Mouse (Mus musculus) MEL (cell line): ENCODE measurements around the gene Macrod2. TPM values are rescaled to one million over a fixed set of nuclear protein-coding genes. Genes with fewer than 3 reads are reported as not detected.

Experiments used
- DNase-seq: peaks from one replicate; pipeline ENCODE4 v3.0.0; 2011; ENCODE audit warnings: low read depth, low spot score
- H3K27ac ChIP-seq: 2 replicates; pipeline ENCODE4 v1.5.1; 2012; ENCODE audit warnings: low read depth, mild to moderate bottlenecking, control low read depth, low read length, moderate library complexity; ENCODE audit not compliant: control insufficient read depth
- H3K27me3 ChIP-seq, 2 experiments: fragments of 150-350 bp in 1 of 2; sonication (generic) in 1 of 2; 2 replicates each; pipeline ENCODE4 v1.6.1; 2012; ENCODE audit warnings: low read length in 2 of 2, mild to moderate bottlenecking in 2 of 2, improper control_type of control experiment in 1 of 2, moderate library complexity in 1 of 2; ENCODE audit not compliant: insufficient read depth in 2 of 2, control insufficient read depth in 1 of 2
- H3K36me3 ChIP-seq, 2 experiments: 2 replicates each; pipeline ENCODE4 v1.6.1; 2012 to 2014; ENCODE audit warnings: low read length in 2 of 2, improper control_type of control experiment in 1 of 2, inconsistent platforms in 1 of 2, mild to moderate bottlenecking in 1 of 2; ENCODE audit not compliant: insufficient read depth in 2 of 2, control insufficient read depth in 1 of 2
- H3K4me1 ChIP-seq, 2 experiments: fragments of 150-350 bp in 1 of 2; sonication (generic) in 1 of 2; 2 replicates each; pipeline ENCODE4 v1.6.1; 2012; ENCODE audit warnings: low read length in 2 of 2, improper control_type of control experiment in 1 of 2, mild to moderate bottlenecking in 1 of 2; ENCODE audit not compliant: insufficient read depth in 2 of 2, control insufficient read depth in 1 of 2
- H3K4me3 ChIP-seq, 2 experiments: fragments of 150-350 bp in 1 of 2; sonication (generic) in 1 of 2; 2 replicates each; pipeline ENCODE4 v1.5.1; 2012; ENCODE audit warnings: low read depth in 2 of 2, low read length in 2 of 2, mild to moderate bottlenecking in 2 of 2, moderate library complexity in 2 of 2, control low read depth in 1 of 2, improper control_type of control experiment in 1 of 2; ENCODE audit not compliant: control insufficient read depth in 1 of 2, insufficient read depth in 1 of 2
- H3K79me2 ChIP-seq: 2 replicates; pipeline ENCODE4 v1.6.1; 2012; ENCODE audit warnings: mild to moderate bottlenecking, low read length, moderate library complexity; ENCODE audit not compliant: control insufficient read depth, poor library complexity, insufficient read depth
- H3K9ac ChIP-seq: 2 replicates; pipeline ENCODE4 v1.6.1; 2012; ENCODE audit warnings: low read depth, mild to moderate bottlenecking, control low read depth, low read length, moderate library complexity; ENCODE audit not compliant: control insufficient read depth, poor library complexity, severe bottlenecking
- H3K9me3 ChIP-seq: fragments of 150-350 bp; sonication (generic); replicated peaks from 2 replicates; pipeline ENCODE4 v1.6.1; 2012; ENCODE audit warnings: mild to moderate bottlenecking, low read length, improper control_type of control experiment, moderate library complexity; ENCODE audit not compliant: insufficient read depth
- BHLHE40 ChIP-seq: IDR thresholded peaks from 2 replicates; pipeline ENCODE4 v1.6.1; 2012; ENCODE audit warnings: low read depth, mild to moderate bottlenecking, inconsistent platforms, low read length, improper control_type of control experiment, borderline replicate concordance
- CHD1 ChIP-seq: IDR thresholded peaks from 2 replicates; pipeline ENCODE4 v1.6.1; 2012; ENCODE audit warnings: low read depth, mild to moderate bottlenecking, inconsistent platforms, low read length, improper control_type of control experiment
- CTCF ChIP-seq, 3 experiments: IDR thresholded peaks in 2 of 3; conservative IDR thresholded peaks in 1 of 3; 2 replicates each; pipeline ENCODE4 v1.5.1; 2011 to 2012; ENCODE audit warnings: low read length in 3 of 3, low read depth in 2 of 3, mild to moderate bottlenecking in 2 of 3, improper control_type of control experiment in 1 of 3, inconsistent platforms in 1 of 3, mixed read lengths in 1 of 3, moderate library complexity in 1 of 3; ENCODE audit not compliant: control insufficient read depth in 1 of 3, insufficient read depth in 1 of 3, poor library complexity in 1 of 3, severe bottlenecking in 1 of 3
- E2F4 ChIP-seq: IDR thresholded peaks from 2 replicates; pipeline ENCODE4 v1.6.1; 2011; ENCODE audit warnings: low read depth, low read length, improper control_type of control experiment, borderline replicate concordance
- ELF1 ChIP-seq: IDR thresholded peaks from 2 replicates; pipeline ENCODE4 v1.6.1; 2014; ENCODE audit warnings: low read depth, mild to moderate bottlenecking, inconsistent platforms, low read length, improper control_type of control experiment, moderate library complexity
- GABPA ChIP-seq: IDR thresholded peaks from 2 replicates; pipeline ENCODE4 v1.6.1; 2012; ENCODE audit warnings: low read depth, mild to moderate bottlenecking, inconsistent platforms, low read length, improper control_type of control experiment, moderate library complexity
- HCFC1 ChIP-seq: IDR thresholded peaks from 2 replicates; pipeline ENCODE4 v1.6.1; 2012; ENCODE audit warnings: low read depth, mild to moderate bottlenecking, inconsistent platforms, low read length, improper control_type of control experiment, moderate library complexity
- MAZ ChIP-seq: IDR thresholded peaks from 2 replicates; pipeline ENCODE4 v1.6.1; 2012; ENCODE audit warnings: low read depth, mild to moderate bottlenecking, inconsistent platforms, low read length, improper control_type of control experiment
- MYB ChIP-seq: IDR thresholded peaks from 2 replicates; pipeline ENCODE4 v1.6.1; 2011; ENCODE audit warnings: mild to moderate bottlenecking, low read depth, low read length, improper control_type of control experiment
- MYC ChIP-seq: IDR thresholded peaks from 2 replicates; pipeline ENCODE4 v1.6.1; 2011; ENCODE audit warnings: low read depth, mild to moderate bottlenecking, low read length, improper control_type of control experiment, moderate library complexity
- POLR2AphosphoS2 ChIP-seq: IDR thresholded peaks from 2 replicates; pipeline ENCODE4 v1.6.1; 2011; ENCODE audit warnings: low read length, improper control_type of control experiment
- POLR2AphosphoS5 ChIP-seq: IDR thresholded peaks from 2 replicates; pipeline ENCODE4 v1.6.1; 2012; ENCODE audit warnings: low read depth, borderline replicate concordance, mild to moderate bottlenecking, inconsistent platforms, low read length, moderate library complexity, mixed read lengths
- TAL1 ChIP-seq: IDR thresholded peaks from 2 replicates; pipeline ENCODE4 v1.6.1; 2012; ENCODE audit warnings: mild to moderate bottlenecking, inconsistent platforms, low read length, moderate library complexity, mixed read lengths
- TBP ChIP-seq: IDR thresholded peaks from 2 replicates; pipeline ENCODE4 v1.8.0; 2011; ENCODE audit warnings: low read depth, low read length, improper control_type of control experiment
- TCF12 ChIP-seq: IDR thresholded peaks from 2 replicates; pipeline ENCODE4 v1.6.1; 2014; ENCODE audit warnings: low read depth, mild to moderate bottlenecking, inconsistent platforms, low read length, improper control_type of control experiment, moderate library complexity
- UBTF ChIP-seq: IDR thresholded peaks from 2 replicates; pipeline ENCODE4 v1.6.1; 2012; ENCODE audit warnings: low read depth, mild to moderate bottlenecking, inconsistent platforms, low read length, improper control_type of control experiment, moderate library complexity, borderline replicate concordance; ENCODE audit not compliant: insufficient read depth
- USF1 ChIP-seq: IDR thresholded peaks from 2 replicates; pipeline ENCODE4 v1.6.1; 2014; ENCODE audit warnings: low read depth, mild to moderate bottlenecking, inconsistent platforms, low read length, improper control_type of control experiment, moderate library complexity
- ZKSCAN1 ChIP-seq: IDR thresholded peaks from 2 replicates; pipeline ENCODE4 v1.6.1; 2012; ENCODE audit warnings: low read depth, mild to moderate bottlenecking, inconsistent platforms, low read length, improper control_type of control experiment, moderate library complexity
- ZMIZ1 ChIP-seq: IDR thresholded peaks from 2 replicates; pipeline ENCODE4 v1.6.1; 2012; ENCODE audit warnings: low read depth, mild to moderate bottlenecking, inconsistent platforms, low read length, improper control_type of control experiment, moderate library complexity
- ZNF384 ChIP-seq: IDR thresholded peaks from 2 replicates; pipeline ENCODE4 v1.6.1; 2012; ENCODE audit warnings: low read depth, mild to moderate bottlenecking, inconsistent platforms, low read length, improper control_type of control experiment
- polyA plus RNA-seq, 2 experiments: library from polyadenylated mRNA; stranded (reverse) in 1 of 2; unstranded in 1 of 2; fragments of >175 nt in 1 of 2; fragments of >200 nt in 1 of 2; gene quantifications; 2 replicates each; pipeline versions ENCODE4 v1.2.1 to v1.2.4; 2012; ENCODE audit warnings: low replicate concordance in 2 of 2, low read depth in 1 of 2; ENCODE audit not compliant: insufficient read length in 2 of 2, insufficient read depth in 1 of 2, missing spikeins in 1 of 2
- total RNA-seq: library from RNA; depleted of rRNA; stranded (reverse); fragments of 300-350 nt; gene quantifications from 2 replicates; pipeline ENCODE4 v1.2.3, GENCODE M21; 2012

The Macrod2 gene
- total and polyA plus RNA-seq, 3 experiments = not detected

DNA sequence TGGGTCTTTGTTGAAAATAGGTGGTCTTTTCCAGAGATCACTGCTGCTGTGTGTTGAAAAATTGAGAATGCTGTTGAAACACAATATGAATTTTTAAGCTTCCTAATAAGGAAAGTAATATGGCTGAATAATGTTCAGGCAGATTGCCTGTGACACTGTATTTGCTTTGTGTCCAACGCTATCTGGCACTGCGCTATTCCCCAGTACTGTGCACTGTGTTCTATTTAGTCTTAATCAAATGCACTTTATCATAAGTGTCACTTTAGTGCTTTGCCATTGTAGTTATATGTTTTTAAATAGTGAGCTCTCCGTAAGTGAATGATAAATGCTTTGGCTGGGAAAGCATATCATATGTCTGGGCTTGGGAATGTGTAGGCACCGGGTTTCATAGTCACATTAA is 996.1 kb downstream of the Macrod2 start:
- no peak for DNase-seq
- H3K9me3 ChIP-seq = no peaks in the 10 kb centered on the region
- no peak overlapping the region for H3K4me3 ChIP-seq
- no peak overlapping the region for H3K27ac ChIP-seq
- H3K9ac ChIP-seq = no peak overlapping the region
- no peaks in the 10 kb centered on the region for H3K4me1 ChIP-seq
- TF ChIP-seq POLR2AphosphoS5 (no peak), HCFC1 (no peak), ELF1 (no peak), TCF12 (no peak), E2F4 (no peak), MYC (no peak), GABPA (no peak), TBP (no peak), TAL1 (no peak), ZNF384 (no peak), BHLHE40 (no peak), ZKSCAN1 (no peak), CTCF (IDR thresholded peaks at IDR 0.05 in 2 of 3, conservative IDR thresholded peaks at IDR 0.05 in 1 of 3; ENCODE audit: control insufficient read depth in 1 of 3, insufficient read depth in 1 of 3, low read depth in 2 of 3, low read length in 3 of 3, poor library complexity in 1 of 3, severe bottlenecking in 1 of 3) (no peak), USF1 (no peak), UBTF (no peak), ZMIZ1 (no peak), POLR2AphosphoS2 (no peak)
- no peaks in the 10 kb centered on the region for H3K27me3 ChIP-seq
- no peaks in the 10 kb centered on the region for H3K79me2 ChIP-seq
- H3K36me3 ChIP-seq = no peaks in the 10 kb centered on the region

DNA sequence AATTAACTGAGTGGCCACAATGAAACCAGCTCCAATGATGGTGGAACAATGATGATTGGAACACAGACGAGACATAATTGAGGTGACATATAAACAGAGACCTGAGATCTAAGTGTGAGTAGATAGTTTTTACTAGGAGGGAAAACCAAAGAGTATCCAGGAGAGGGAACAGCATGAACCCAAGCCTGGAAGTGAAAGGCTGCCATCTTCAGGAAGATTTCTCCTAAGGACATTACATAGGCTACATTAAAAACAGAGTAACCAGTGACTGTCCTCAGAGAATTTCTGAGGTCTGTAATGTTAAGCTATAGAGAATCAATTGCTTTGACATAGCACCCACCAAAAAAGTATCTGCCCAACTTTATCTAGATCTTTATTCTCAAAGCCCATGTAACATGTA is 999.7 kb downstream of the Macrod2 start:
- Histone ChIP-seq H3K4me1 (no peaks in the 10 kb centered on the region), H3K27me3 (no peaks in the 10 kb centered on the region), H3K9me3 (no peaks in the 10 kb centered on the region), H3K27ac (no peak overlapping the region), H3K36me3 (no peaks in the 10 kb centered on the region), H3K79me2 (no peaks in the 10 kb centered on the region), H3K4me3 (no peak overlapping the region), H3K9ac (no peak overlapping the region)
- DNase-seq = no peak
- TF ChIP-seq MYB (no peak), MAZ (no peak), GABPA (no peak), HCFC1 (no peak), CHD1 (no peak), ZKSCAN1 (no peak), MYC (no peak)
